Mouse (Mus musculus) lung, postnatal 0 days (tissue): ENCODE results near the gene Mtf2.

Source experiments
- CTCF ChIP-seq: IDR thresholded peaks from 2 replicates; pipeline ENCODE4 v1.5.1; 2016; ENCODE audit warnings: antibody characterized with exemption, mild to moderate bottlenecking
- EP300 ChIP-seq: IDR thresholded peaks from 2 replicates; pipeline ENCODE4 v1.6.1; 2016; ENCODE audit warnings: antibody characterized with exemption, mild to moderate bottlenecking, control low read depth

GRCm38 (mm10) chr5:108131849-108132440 is 66.5 kb downstream of the Mtf2 start:
- TF ChIP-seq CTCF (no peak), EP300 (no peak)
